Mouse (Mus musculus) stomach, embryonic 16.5 days (tissue): ENCODE results near the gene Nrip1. TPM values are rescaled to one million over a fixed set of nuclear protein-coding genes. Genes with fewer than 3 reads are reported as not detected.

Source experiments
- ATAC-seq: fragments of 200-750 bp; cut with Nextera tagmentation; 2 replicates; pipeline ENCODE4 v1.8.0; 2017; ENCODE audit warnings: moderate number of reproducible peaks, moderate TSS enrichment; ENCODE audit not compliant: insufficient read depth, low FRiP score
- H3K27ac ChIP-seq: fragments of 300-500 bp; sonication (generic); 2 replicates; pipeline ENCODE4 v1.5.1; 2014; ENCODE audit warnings: low read length
- H3K27me3 ChIP-seq: fragments of 300-500 bp; sonication (generic); 2 replicates; pipeline ENCODE4 v1.6.1; 2014; ENCODE audit warnings: low read length, control low read depth, mixed read lengths; ENCODE audit not compliant: control insufficient read depth, insufficient read depth
- H3K36me3 ChIP-seq: fragments of 300-500 bp; sonication (generic); 2 replicates; pipeline ENCODE4 v1.6.1; 2014; ENCODE audit warnings: low read length; ENCODE audit not compliant: control insufficient read depth, insufficient read depth
- H3K4me1 ChIP-seq: fragments of 300-500 bp; sonication (generic); 2 replicates; pipeline ENCODE4 v1.6.1; 2014; ENCODE audit warnings: low read length, control low read depth, mixed read lengths; ENCODE audit not compliant: control insufficient read depth, insufficient read depth
- H3K4me2 ChIP-seq: fragments of 300-500 bp; sonication (generic); 2 replicates; pipeline ENCODE4 v1.6.1; 2014; ENCODE audit warnings: low read depth, low read length, mixed read lengths
- H3K4me3 ChIP-seq: fragments of 300-500 bp; sonication (generic); replicated peaks from 2 replicates; pipeline ENCODE4 v1.5.1; 2014; ENCODE audit warnings: mild to moderate bottlenecking, low read length
- H3K9ac ChIP-seq: fragments of 300-500 bp; sonication (generic); 2 replicates; pipeline ENCODE4 v1.6.1; 2014; ENCODE audit warnings: low read length
- H3K9me3 ChIP-seq: fragments of 300-500 bp; sonication (generic); replicated peaks from 2 replicates; pipeline ENCODE4 v1.6.1; 2016; ENCODE audit warnings: low read length, control low read depth; ENCODE audit not compliant: control insufficient read depth
- WGBS: fragments of 180-500 bp; shearing (Covaris S2); extraction: QIAGEN DNeasy Blood & Tissue Kit; methylation state at CpG from one replicate; pipeline ENCODE4 v1.1.7; 2014; 5-methylcytosine and 5-hydroxymethylcytosine counted together
- polyA plus RNA-seq: library from polyadenylated mRNA; unstranded; fragments of >200 nt; fragmentation: Nextera tagmentation; extraction: Ambion mirVana; gene quantifications from 2 replicates; pipeline ENCODE4 v1.2.1, GENCODE M21; 2015

The Nrip1 gene
- polyA plus RNA-seq, 1 experiment from 2014 or later, result 34.8 TPM

DNA sequence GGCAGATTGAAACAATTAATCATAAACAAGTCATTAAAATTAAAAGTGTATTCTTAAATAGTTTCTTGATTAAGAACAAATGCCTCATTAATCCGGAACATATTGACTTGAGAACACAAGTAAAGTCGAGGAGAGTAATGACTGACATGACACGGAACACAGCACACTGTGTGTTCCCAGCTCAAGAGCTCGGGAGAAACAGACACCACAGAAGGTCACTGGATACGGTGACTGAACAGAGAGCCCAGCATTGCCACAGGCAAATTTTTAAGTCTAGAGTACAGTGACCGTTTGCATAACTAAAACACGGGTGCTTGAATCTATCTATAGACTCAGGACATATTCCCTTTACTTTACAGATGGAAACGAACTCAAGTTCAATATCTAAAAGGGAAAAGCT, 134.3 kb downstream of the Nrip1 start:
- no peaks in the 10 kb centered on the region for H3K36me3 ChIP-seq
- H3K27me3 ChIP-seq, result no peaks in the 10 kb centered on the region
- no peaks in the 10 kb centered on the region for H3K9me3 ChIP-seq
- no peak overlapping the region for H3K4me2 ChIP-seq
- H3K27ac ChIP-seq, result no peak overlapping the region
- no peak for ATAC-seq
- no peak overlapping the region for H3K4me3 ChIP-seq
- no peak overlapping the region for H3K9ac ChIP-seq
- no peaks in the 10 kb centered on the region for H3K4me1 ChIP-seq
- 75% methylated on average over 8 of the region's 8 CpGs for WGBS

DNA sequence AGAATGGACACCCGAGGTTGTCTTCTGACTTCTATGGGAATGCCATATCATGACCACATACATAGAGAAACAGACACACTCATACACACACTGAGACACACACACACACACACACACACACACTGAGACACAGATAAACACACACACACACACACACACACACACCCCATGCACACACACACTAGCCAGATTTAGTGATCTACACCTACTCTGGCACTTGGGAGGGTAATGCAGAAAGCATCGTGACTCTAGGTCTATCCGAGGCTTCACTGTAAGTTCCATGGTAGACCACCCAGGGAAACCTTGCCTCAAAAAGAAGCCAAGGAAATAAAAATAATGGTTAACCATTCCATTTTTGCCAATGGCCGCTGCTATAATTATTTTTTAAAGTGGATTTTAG, 134.8 kb downstream of the Nrip1 start:
- Histone ChIP-seq H3K4me3 (no peak overlapping the region), H3K9ac (no peak overlapping the region), H3K4me1 (no peaks in the 10 kb centered on the region), H3K9me3 (no peaks in the 10 kb centered on the region), H3K36me3 (no peaks in the 10 kb centered on the region), H3K27me3 (no peaks in the 10 kb centered on the region), H3K27ac (no peak overlapping the region), H3K4me2 (no peak overlapping the region)
- no peak for ATAC-seq
- 90% methylated on average over 4 of the region's 4 CpGs for WGBS
